Mouse (Mus musculus) lung, embryonic 16.5 days (tissue): ENCODE measurements around the gene Cks2. TPM values are rescaled to one million over a fixed set of nuclear protein-coding genes. Genes with fewer than 3 reads are reported as not detected.
A peak's percentile ranks its signal among the peaks of the same experiment; 100 is the strongest.

Source experiments
- ATAC-seq: fragments of 200-750 bp; cut with Nextera tagmentation; 2 replicates; pipeline ENCODE4 v1.8.0; 2017; ENCODE audit warnings: low read depth, mild to moderate bottlenecking, moderate library complexity
- H3K27ac ChIP-seq: fragments of 300-500 bp; sonication (generic); 2 replicates; pipeline ENCODE4 v1.5.1; 2014; ENCODE audit warnings: mild to moderate bottlenecking, control low read depth, low read length
- H3K27me3 ChIP-seq: fragments of 300-500 bp; sonication (generic); 2 replicates; pipeline ENCODE4 v1.6.1; 2014; ENCODE audit warnings: low read depth, low read length, mixed read lengths; ENCODE audit not compliant: control insufficient read depth, insufficient read depth
- H3K36me3 ChIP-seq: fragments of 300-500 bp; sonication (generic); 2 replicates; pipeline ENCODE4 v1.6.1; 2014; ENCODE audit warnings: low read length; ENCODE audit not compliant: control insufficient read depth, insufficient read depth
- H3K4me1 ChIP-seq: fragments of 300-500 bp; sonication (generic); replicated peaks from 2 replicates; pipeline ENCODE4 v1.6.1; 2014; ENCODE audit warnings: low read length, mixed read lengths; ENCODE audit not compliant: control insufficient read depth, insufficient read depth
- H3K4me2 ChIP-seq: fragments of 300-500 bp; sonication (generic); 2 replicates; pipeline ENCODE4 v1.6.1; 2014; ENCODE audit warnings: low read depth, low read length, control low read depth
- H3K4me3 ChIP-seq: fragments of 300-500 bp; sonication (generic); 2 replicates; pipeline ENCODE4 v1.5.1; 2014; ENCODE audit warnings: mild to moderate bottlenecking, low read length, control low read depth
- H3K9ac ChIP-seq: fragments of 300-500 bp; sonication (generic); 2 replicates; pipeline ENCODE4 v1.6.1; 2014; ENCODE audit warnings: low read length, control low read depth
- H3K9me3 ChIP-seq: fragments of 300-500 bp; sonication (generic); 2 replicates; pipeline ENCODE4 v1.6.1; 2016; ENCODE audit warnings: low read length; ENCODE audit not compliant: control insufficient read depth
- WGBS: fragments of 180-500 bp; shearing (Covaris S2); extraction: QIAGEN DNeasy Blood & Tissue Kit; methylation state at CpG from one replicate; pipeline ENCODE4 v1.1.7; 2014; 5-methylcytosine and 5-hydroxymethylcytosine counted together
- polyA plus RNA-seq: library from polyadenylated mRNA; unstranded; fragments of >200 nt; fragmentation: Nextera tagmentation; extraction: Ambion mirVana; gene quantifications from 2 replicates; pipeline ENCODE4 v1.2.1, GENCODE M21; 2015

The Cks2 gene
- polyA plus RNA-seq, 1 experiment from 2014 or later, result 356 TPM

GRCm38 (mm10) chr13:51611500-51611899 is 33.5 kb upstream of the Cks2 start:
- Histone ChIP-seq H3K36me3 (no peaks in the 10 kb centered on the region), H3K27me3 (no peaks in the 10 kb centered on the region), H3K27ac (no peak overlapping the region), H3K9ac (no peak overlapping the region), H3K4me2 (peak overlapping the region; percentile 36), H3K9me3 (no peaks in the 10 kb centered on the region), H3K4me1 (no peaks in the 10 kb centered on the region), H3K4me3 (peak overlapping the region; percentile 14; the same call in 1 of the 2 replicates)
- no peak for ATAC-seq
- WGBS, result 37% methylated on average over 5 of the region's 5 CpGs

GRCm38 (mm10) chr13:51615815-51616214 is 29.2 kb upstream of the Cks2 start:
- Histone ChIP-seq H3K4me3 (no peak overlapping the region), H3K9ac (no peak overlapping the region), H3K36me3 (no peaks in the 10 kb centered on the region), H3K27me3 (no peaks in the 10 kb centered on the region), H3K27ac (no peak overlapping the region), H3K9me3 (no peaks in the 10 kb centered on the region), H3K4me2 (no peak overlapping the region), H3K4me1 (peaks cover 2% of the 10 kb centered on the region; the same call in 1 of the 2 replicates)
- WGBS, result 50% methylated on average over 10 of the region's 10 CpGs
- ATAC-seq, result no peak

GRCm38 (mm10) chr13:51616417-51617044 is 28.5 kb upstream of the Cks2 start:
- Histone ChIP-seq H3K4me2 (no peak overlapping the region), H3K36me3 (no peaks in the 10 kb centered on the region), H3K4me1 (peaks cover 2% of the 10 kb centered on the region; the same call in 1 of the 2 replicates), H3K4me3 (no peak overlapping the region), H3K27me3 (no peaks in the 10 kb centered on the region), H3K9ac (0 out of 2 replicates have a peak overlapping the region, but pooled peaks have one; percentile 15), H3K27ac (no peak overlapping the region), H3K9me3 (no peaks in the 10 kb centered on the region)
- WGBS, result 19% methylated on average over 12 of the region's 12 CpGs
- no peak for ATAC-seq

GRCm38 (mm10) chr13:51617306-51617705 is 27.7 kb upstream of the Cks2 start:
- H3K27ac ChIP-seq, result no peak overlapping the region
- 38% methylated on average over 1 of the region's 1 CpGs for WGBS
- H3K36me3 ChIP-seq, result no peaks in the 10 kb centered on the region
- H3K4me3 ChIP-seq, result no peak overlapping the region
- 0 out of 2 replicates have a peak, but pooled peaks have one; percentile 31 for ATAC-seq
- H3K27me3 ChIP-seq, result no peaks in the 10 kb centered on the region
- peaks cover 2% of the 10 kb centered on the region; the same call in 1 of the 2 replicates for H3K4me1 ChIP-seq
- no peaks in the 10 kb centered on the region for H3K9me3 ChIP-seq
- no peak overlapping the region for H3K4me2 ChIP-seq
- H3K9ac ChIP-seq, result no peak overlapping the region

- no peaks in the 10 kb centered on the region for H3K27me3 ChIP-seq
- no peak overlapping the region for H3K4me2 ChIP-seq
- H3K36me3 ChIP-seq, result no peaks in the 10 kb centered on the region
- H3K9ac ChIP-seq, result no peak overlapping the region
- H3K4me3 ChIP-seq, result no peak overlapping the region
- no peaks in the 10 kb centered on the region for H3K9me3 ChIP-seq
- peaks cover 2% of the 10 kb centered on the region; the same call in 1 of the 2 replicates for H3K4me1 ChIP-seq
- ATAC-seq, result peak; percentile 68; the same call in 1 of the 2 replicates
- WGBS, result 16% methylated on average over 6 of the region's 6 CpGs
- no peak overlapping the region for H3K27ac ChIP-seq
These were observed 27.2 kb upstream of the Cks2 start for GRCm38 (mm10) chr13:51617861-51618260.

GRCm38 (mm10) chr13:51618602-51619001 is 26.4 kb upstream of the Cks2 start:
- H3K4me3 ChIP-seq, result no peak overlapping the region
- H3K9me3 ChIP-seq, result no peaks in the 10 kb centered on the region
- WGBS, result 17% methylated on average over 4 of the region's 9 CpGs
- ATAC-seq, result no peak
- H3K4me1 ChIP-seq, result peaks cover 2% of the 10 kb centered on the region; the same call in 1 of the 2 replicates
- no peaks in the 10 kb centered on the region for H3K36me3 ChIP-seq
- no peak overlapping the region for H3K4me2 ChIP-seq
- H3K27me3 ChIP-seq, result no peaks in the 10 kb centered on the region
- H3K9ac ChIP-seq, result no peak overlapping the region
- no peak overlapping the region for H3K27ac ChIP-seq

GRCm38 (mm10) chr13:51622626-51623025 is 22.4 kb upstream of the Cks2 start:
- no peak for ATAC-seq
- Histone ChIP-seq H3K27me3 (no peaks in the 10 kb centered on the region), H3K9me3 (no peaks in the 10 kb centered on the region), H3K4me3 (no peak overlapping the region), H3K36me3 (no peaks in the 10 kb centered on the region), H3K4me1 (no peaks in the 10 kb centered on the region), H3K27ac (no peak overlapping the region), H3K4me2 (no peak overlapping the region), H3K9ac (no peak overlapping the region)
- 72% methylated on average over 5 of the region's 5 CpGs for WGBS

GRCm38 (mm10) chr13:51623678-51624077 is 21.4 kb upstream of the Cks2 start:
- no peak overlapping the region for H3K4me2 ChIP-seq
- 84% methylated on average over 2 of the region's 2 CpGs for WGBS

GRCm38 (mm10) chr13:51628273-51628848 is 16.7 kb upstream of the Cks2 start:
- Histone ChIP-seq H3K4me2 (no peak overlapping the region), H3K4me3 (no peak overlapping the region), H3K27ac (no peak overlapping the region), H3K9me3 (no peaks in the 10 kb centered on the region), H3K4me1 (no peaks in the 10 kb centered on the region), H3K36me3 (no peaks in the 10 kb centered on the region), H3K27me3 (no peaks in the 10 kb centered on the region), H3K9ac (no peak overlapping the region)
- WGBS, result 71% methylated on average over 6 of the region's 6 CpGs
- no peak for ATAC-seq

More at GRCm38 (mm10) chr13:51623678-51624077, 21.4 kb upstream of the Cks2 start:
- no peaks in the 10 kb centered on the region for H3K36me3 ChIP-seq
- H3K4me3 ChIP-seq, result no peak overlapping the region
- H3K9ac ChIP-seq, result no peak overlapping the region
- H3K27ac ChIP-seq, result no peak overlapping the region
- ATAC-seq, result no peak
- no peaks in the 10 kb centered on the region for H3K9me3 ChIP-seq
- H3K27me3 ChIP-seq, result no peaks in the 10 kb centered on the region
- H3K4me1 ChIP-seq, result no peaks in the 10 kb centered on the region
